Mouse (Mus musculus) heart, postnatal 0 days (tissue): Measurements from ENCODE around the gene Ebf3. TPM values are rescaled to one million over a fixed set of nuclear protein-coding genes. Genes with fewer than 3 reads are reported as not detected.

Source experiments
- ATAC-seq: fragments of 200-750 bp; cut with Nextera tagmentation; 2 replicates; pipeline ENCODE4 v1.8.0; 2017; ENCODE audit warnings: low read depth, moderate number of reproducible peaks, moderate library complexity; ENCODE audit not compliant: insufficient read depth
- DNase-seq: peaks from one replicate; pipeline ENCODE4 v3.0.0-alpha.2; 2016; ENCODE audit warnings: low spot score
- H3K27ac ChIP-seq: fragments of 300-500 bp; sonication (generic); 2 replicates; pipeline ENCODE4 v1.5.1; 2014; ENCODE audit warnings: low read depth, mild to moderate bottlenecking
- H3K27me3 ChIP-seq: fragments of 300-500 bp; sonication (generic); 2 replicates; pipeline ENCODE4 v1.6.1; 2014; ENCODE audit warnings: low read length, mixed read lengths; ENCODE audit not compliant: control insufficient read depth, insufficient read depth
- H3K36me3 ChIP-seq: fragments of 300-500 bp; sonication (generic); replicated peaks from 2 replicates; pipeline ENCODE4 v1.6.1; 2014; ENCODE audit warnings: low read length, mixed read lengths; ENCODE audit not compliant: control insufficient read depth, insufficient read depth
- H3K4me1 ChIP-seq: fragments of 300-500 bp; sonication (generic); 2 replicates; pipeline ENCODE4 v1.6.1; 2014; ENCODE audit warnings: antibody characterized with exemption; ENCODE audit not compliant: control insufficient read depth, insufficient read depth
- H3K4me2 ChIP-seq: fragments of 300-500 bp; sonication (generic); 2 replicates; pipeline ENCODE4 v1.6.1; 2014; ENCODE audit warnings: low read depth, mild to moderate bottlenecking, low read length, moderate library complexity
- H3K4me3 ChIP-seq: fragments of 300-500 bp; sonication (generic); 2 replicates; pipeline ENCODE4 v1.5.1; 2014; ENCODE audit warnings: low read depth, low read length
- H3K9ac ChIP-seq: fragments of 300-500 bp; sonication (generic); replicated peaks from 2 replicates; pipeline ENCODE4 v1.6.1; 2014; ENCODE audit warnings: low read depth, low read length, mixed read lengths
- H3K9me3 ChIP-seq: fragments of 300-500 bp; sonication (generic); replicated peaks from 2 replicates; pipeline ENCODE4 v1.6.1; 2016; ENCODE audit warnings: low read length; ENCODE audit not compliant: control insufficient read depth
- CTCF ChIP-seq: IDR thresholded peaks from 2 replicates; pipeline ENCODE4 v1.5.1; 2016; ENCODE audit warnings: antibody characterized with exemption, control low read depth, low read depth
- EP300 ChIP-seq: IDR thresholded peaks from 2 replicates; pipeline ENCODE4 v1.6.1; 2016; ENCODE audit warnings: antibody characterized with exemption, low read depth
- WGBS: fragments of 180-500 bp; shearing (Covaris S2); extraction: QIAGEN DNeasy Blood & Tissue Kit; methylation state at CpG from one replicate; pipeline ENCODE4 v1.1.7; 2014; 5-methylcytosine and 5-hydroxymethylcytosine counted together
- polyA plus RNA-seq: library from polyadenylated mRNA; unstranded; fragments of >200 nt; fragmentation: Nextera tagmentation; extraction: Ambion mirVana; gene quantifications from 2 replicates; pipeline ENCODE4 v1.2.1, GENCODE M21; 2015
- total RNA-seq: library from RNA; depleted of rRNA; stranded (reverse); fragments of >200 nt; gene quantifications from 2 replicates; pipeline ENCODE4 v1.2.3, GENCODE M21; 2014; ENCODE audit warnings: low replicate concordance

Gene Ebf3
- total and polyA plus RNA-seq, 2 experiments from 2014 or later: 1.1 to 3.7 TPM

GRCm38 (mm10) chr7:137313183-137313903 is 902 bp downstream of the Ebf3 start:
- H3K4me2 ChIP-seq: peak overlapping the region; percentile 73
- H3K36me3 ChIP-seq: no peaks in the 10 kb centered on the region
- H3K9ac ChIP-seq: peak overlapping the region; percentile 79
- no peaks in the 10 kb centered on the region for H3K9me3 ChIP-seq
- H3K4me1 ChIP-seq: peaks cover 7% of the 10 kb centered on the region; the same call in 1 of the 2 replicates
- peak overlapping the region; percentile 70 for H3K4me3 ChIP-seq
- TF ChIP-seq CTCF (no peak), EP300 (no peak)
- under 1% methylated on average over 58 of the region's 79 CpGs for WGBS
- H3K27me3 ChIP-seq: peaks cover 96% of the 10 kb centered on the region
- DNase-seq: no peak
- peak overlapping the region; percentile 74 for H3K27ac ChIP-seq
- no peak for ATAC-seq

- peaks cover 7% of the 10 kb centered on the region; the same call in 1 of the 2 replicates for H3K4me1 ChIP-seq
Measured at GRCm38 (mm10) chr7:137312933-137313182, 1.4 kb downstream of the Ebf3 start.

GRCm38 (mm10) chr7:137312166-137312932 is 1.9 kb downstream of the Ebf3 start:
- Histone ChIP-seq H3K27me3 (peaks cover 94% of the 10 kb centered on the region), H3K36me3 (no peaks in the 10 kb centered on the region), H3K4me3 (peak overlapping the region; percentile 70), H3K9ac (peak overlapping the region; percentile 79; the same call in 1 of the 2 replicates), H3K4me1 (peaks cover 7% of the 10 kb centered on the region; the same call in 1 of the 2 replicates), H3K27ac (no peak overlapping the region), H3K4me2 (peak overlapping the region; percentile 73), H3K9me3 (no peaks in the 10 kb centered on the region)
- TF ChIP-seq EP300 (no peak), CTCF (no peak)
- DNase-seq (no peak), ATAC-seq (no peak)
- 14% methylated on average over 17 of the region's 17 CpGs for WGBS

More at GRCm38 (mm10) chr7:137312933-137313182, 1.4 kb downstream of the Ebf3 start:
- Histone ChIP-seq H3K4me3 (peak overlapping the region; percentile 70), H3K4me2 (peak overlapping the region; percentile 73), H3K27me3 (peaks cover 96% of the 10 kb centered on the region), H3K9ac (peak overlapping the region; percentile 79), H3K9me3 (no peaks in the 10 kb centered on the region), H3K27ac (no peak overlapping the region), H3K36me3 (no peaks in the 10 kb centered on the region)
- TF ChIP-seq EP300 (no peak), CTCF (no peak)
- 3% methylated on average over 10 of the region's 10 CpGs for WGBS
- ATAC-seq: no peak
- no peak for DNase-seq

GRCm38 (mm10) chr7:137311341-137312110 is 2.7 kb downstream of the Ebf3 start:
- DNase-seq: no peak
- Histone ChIP-seq H3K27ac (no peak overlapping the region), H3K9ac (0 out of 2 replicates have a peak overlapping the region, but pooled peaks have one; percentile 36), H3K4me3 (peak overlapping the region; percentile 70), H3K36me3 (no peaks in the 10 kb centered on the region), H3K27me3 (peaks cover 94% of the 10 kb centered on the region), H3K9me3 (no peaks in the 10 kb centered on the region), H3K4me1 (peaks cover 7% of the 10 kb centered on the region; the same call in 1 of the 2 replicates), H3K4me2 (peak overlapping the region; percentile 73)
- WGBS: 17% methylated on average over 8 of the region's 8 CpGs
- TF ChIP-seq CTCF: no peak
- no peak for ATAC-seq

DNA sequence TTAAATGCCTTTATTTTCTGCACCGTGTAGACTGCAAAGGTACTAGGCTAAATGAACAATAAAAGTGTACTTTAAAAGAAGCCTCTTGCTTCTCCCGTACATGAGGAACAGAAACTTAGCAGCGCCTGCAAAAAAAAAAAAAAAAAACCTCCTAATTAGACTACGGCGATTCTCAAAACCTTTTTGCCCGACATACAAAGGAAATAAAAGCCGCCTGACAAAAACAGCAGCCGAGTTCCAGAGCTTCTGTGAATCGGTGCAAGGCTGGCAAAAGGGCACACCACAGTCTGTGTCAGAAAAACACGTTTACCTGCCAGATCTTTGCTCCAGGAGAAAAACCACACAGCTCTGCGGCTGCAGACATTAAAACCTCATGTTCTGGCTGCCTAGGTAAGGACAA is 3.4 kb downstream of the Ebf3 start:
- Histone ChIP-seq H3K36me3 (no peaks in the 10 kb centered on the region), H3K4me2 (peak overlapping the region; percentile 73), H3K27ac (peak overlapping the region; percentile 78; the same call in 1 of the 2 replicates), H3K4me3 (peak overlapping the region; percentile 70), H3K4me1 (peaks cover 7% of the 10 kb centered on the region; the same call in 1 of the 2 replicates), H3K27me3 (peaks cover 94% of the 10 kb centered on the region), H3K9ac (peak overlapping the region; percentile 36; the same call in 1 of the 2 replicates), H3K9me3 (no peaks in the 10 kb centered on the region)
- TF ChIP-seq EP300: no peak
- DNase-seq (no peak), ATAC-seq (no peak)
- WGBS: 11% methylated on average over 11 of the region's 11 CpGs
